Mouse (Mus musculus) heart, adult 2 months (tissue): ENCODE data around the gene Igfbp4.
A peak's percentile ranks its signal among the peaks of the same experiment; 100 is the strongest.

Experiments
- CTCF ChIP-seq: fragments of 200-600 bp; IDR thresholded peaks from 2 replicates; pipeline ENCODE4 v1.8.1; 2022; ENCODE audit warnings: antibody characterized with exemption, mild to moderate bottlenecking, moderate library complexity
- EP300 ChIP-seq: fragments of 200-500 bp; IDR thresholded peaks from 2 replicates; pipeline ENCODE4 v1.6.1; 2011; ENCODE audit warnings: low read depth, low read length, control low read depth; ENCODE audit not compliant: insufficient read depth

- peak; percentile 59 for TF ChIP-seq CTCF
- TF ChIP-seq EP300: no peak
Measured at GRCm38 (mm10) chr11:99035350-99035749, 5.7 kb upstream of the Igfbp4 start.
